Mouse (Mus musculus) megakaryocyte, embryonic 14.5 days (primary cell): Measurements from ENCODE around the gene Arhgap24.

Source experiments
- FLI1 ChIP-seq: IDR thresholded peaks from 2 replicates; pipeline ENCODE4 v1.6.1; 2012; ENCODE audit warnings: low read length, inconsistent platforms, mixed read lengths
- GATA1 ChIP-seq: IDR thresholded peaks from 3 replicates; pipeline ENCODE4 v1.6.1; 2012; ENCODE audit warnings: mixed read lengths, low read length, inconsistent platforms, borderline replicate concordance

- TF ChIP-seq GATA1 (no peak), FLI1 (no peak)
These were observed 117.9 kb downstream of the Arhgap24 start for GRCm38 (mm10) chr5:102599102-102599501.
